Mouse (Mus musculus): ENCODE results near the gene Tfap2d. TPM values are rescaled to one million over a fixed set of nuclear protein-coding genes. Genes with fewer than 3 reads are reported as not detected.

Gene Tfap2d
- polyA plus RNA-seq, 1 experiment from 2014 or later, result not detected

DNA sequence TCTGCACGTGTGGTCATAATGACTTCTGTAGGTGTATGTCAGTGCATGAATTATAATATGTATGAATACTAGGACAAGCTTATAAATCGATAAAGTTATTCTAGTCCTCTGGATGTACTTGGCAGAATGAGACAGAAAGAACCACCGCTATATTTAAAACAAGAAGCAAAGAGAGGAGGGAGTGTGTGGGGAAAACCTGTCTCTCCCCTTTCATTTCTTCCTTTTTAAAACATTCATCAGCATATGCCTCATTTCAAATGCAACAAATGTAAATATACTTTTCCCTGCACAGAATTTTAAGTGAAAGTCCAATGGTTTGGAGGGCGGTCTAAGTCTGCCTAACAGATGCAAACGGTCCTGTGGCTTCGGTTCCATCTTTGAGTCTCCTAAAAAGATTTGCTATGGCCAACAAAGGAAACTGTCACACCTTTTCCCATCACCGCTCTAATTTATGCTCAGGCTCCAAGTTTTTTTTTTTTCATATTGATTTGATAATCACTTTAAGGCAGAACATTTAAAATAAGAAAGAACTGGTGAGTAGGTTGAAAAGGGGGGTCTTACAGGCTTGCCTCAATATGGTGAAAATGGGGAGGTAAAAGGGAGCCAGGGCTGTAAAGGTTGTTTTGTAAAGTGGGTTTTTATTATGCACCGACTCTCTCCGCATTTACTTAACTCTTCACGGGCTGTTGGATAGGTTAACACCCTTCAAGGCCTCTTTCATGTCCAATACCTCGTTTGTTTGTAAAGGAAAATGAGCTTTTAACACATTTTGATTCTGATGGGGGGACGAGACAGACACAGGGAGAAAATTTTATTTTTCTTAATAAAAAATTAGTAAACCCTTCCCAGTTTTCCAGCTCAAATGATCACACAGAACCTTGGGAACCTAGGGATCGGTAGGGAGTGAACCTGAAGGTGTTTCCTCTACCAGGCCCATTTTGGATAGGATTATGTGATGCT, 4.3 kb downstream of the Tfap2d start:
- ATAC-seq (ENCODE audit: insufficient number of reproducible peaks, low FRiP score, low TSS enrichment, low read depth) (no peak), DNase-seq (ENCODE audit: low spot score) (no peak)
- Histone ChIP-seq H3K4me1 (ENCODE audit: control insufficient read depth, insufficient read depth, low read length) (no peaks in the 10 kb centered on the region), H3K9me3 (ENCODE audit: control insufficient read depth, low read length) (no peaks in the 10 kb centered on the region), H3K27me3 (ENCODE audit: control insufficient read depth, insufficient read depth, low read length) (peaks cover 91% of the 10 kb centered on the region), H3K4me2 (ENCODE audit: low read depth, severe bottlenecking) (no peak overlapping the region), H3K27ac (replicated peaks; ENCODE audit: low read depth, low read length) (no peak overlapping the region), H3K36me3 (ENCODE audit: control insufficient read depth, insufficient read depth, low read length) (no peaks in the 10 kb centered on the region), H3K9ac (ENCODE audit: low read length) (no peak overlapping the region), H3K4me3 (ENCODE audit: low read depth, low read length) (no peak overlapping the region)
- 2% methylated on average over 13 of the region's 13 CpGs for WGBS

DNA sequence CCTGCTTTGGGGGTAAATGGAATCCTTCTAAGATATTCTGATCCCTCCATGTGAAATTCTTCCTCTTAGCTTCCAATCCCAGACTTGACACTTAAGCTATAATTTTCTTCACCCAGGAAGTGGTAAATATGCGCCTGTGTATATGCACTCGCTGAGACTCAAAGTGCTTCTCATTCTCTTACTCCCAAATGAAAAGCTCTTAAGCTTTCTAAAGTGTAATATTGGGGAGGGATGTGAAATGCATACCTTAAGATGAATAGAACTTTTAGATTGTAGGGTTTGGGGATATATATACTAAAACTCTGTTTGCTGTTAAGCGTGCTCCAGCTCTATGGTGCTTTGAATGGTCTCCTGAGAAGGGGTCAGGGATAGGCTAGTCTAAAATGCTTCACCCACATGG, 5.0 kb downstream of the Tfap2d start:
- no peaks in the 10 kb centered on the region for H3K9me3 ChIP-seq (ENCODE audit: control insufficient read depth, low read length)
- peaks cover 91% of the 10 kb centered on the region for H3K27me3 ChIP-seq (ENCODE audit: control insufficient read depth, insufficient read depth, low read length)
- no peak overlapping the region for H3K4me3 ChIP-seq (ENCODE audit: low read depth, low read length)
- no peak for ATAC-seq (ENCODE audit: insufficient number of reproducible peaks, low FRiP score, low TSS enrichment, low read depth)
- no peak overlapping the region for H3K4me2 ChIP-seq (ENCODE audit: low read depth, severe bottlenecking)
- H3K4me1 ChIP-seq (ENCODE audit: control insufficient read depth, insufficient read depth, low read length), result no peaks in the 10 kb centered on the region
- no peaks in the 10 kb centered on the region for H3K36me3 ChIP-seq (ENCODE audit: control insufficient read depth, insufficient read depth, low read length)
- H3K9ac ChIP-seq (ENCODE audit: low read length), result no peak overlapping the region
- no peak for DNase-seq (ENCODE audit: low spot score)
- WGBS, result 0% methylated on average over 3 of the region's 3 CpGs
- no peak overlapping the region for H3K27ac ChIP-seq (replicated peaks; ENCODE audit: low read depth, low read length)

DNA sequence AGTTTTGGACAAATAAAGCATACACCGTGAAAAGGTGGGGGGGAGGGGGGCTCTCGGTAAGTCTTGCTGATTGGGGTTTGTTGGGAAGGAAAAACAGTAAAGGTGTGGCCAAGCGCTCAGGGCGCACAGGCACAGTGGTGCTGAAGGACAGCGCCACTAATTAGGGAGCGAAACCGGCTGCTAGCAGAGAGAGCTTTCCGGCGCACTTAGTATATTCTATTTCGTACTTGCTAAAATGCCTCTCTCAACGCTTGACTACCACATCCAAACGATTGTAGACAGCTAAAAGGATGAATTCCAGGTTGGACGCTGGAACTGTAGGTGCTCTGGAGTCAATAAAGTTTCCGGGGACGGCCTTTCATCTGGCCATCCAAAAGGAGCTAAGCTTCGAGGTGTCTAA, 6.9 kb downstream of the Tfap2d start:
- ATAC-seq (ENCODE audit: insufficient number of reproducible peaks, low FRiP score, low TSS enrichment, low read depth), result no peak
- WGBS, result 1% methylated on average over 16 of the region's 16 CpGs
- DNase-seq (ENCODE audit: low spot score), result peak; percentile 86
- H3K36me3 ChIP-seq (ENCODE audit: control insufficient read depth, insufficient read depth, low read length), result no peaks in the 10 kb centered on the region
- H3K27ac ChIP-seq (replicated peaks; ENCODE audit: low read depth, low read length), result no peak overlapping the region
- no peaks in the 10 kb centered on the region for H3K9me3 ChIP-seq (ENCODE audit: control insufficient read depth, low read length)
- H3K4me3 ChIP-seq (ENCODE audit: low read depth, low read length), result no peak overlapping the region
- no peaks in the 10 kb centered on the region for H3K4me1 ChIP-seq (ENCODE audit: control insufficient read depth, insufficient read depth, low read length)
- no peak overlapping the region for H3K4me2 ChIP-seq (ENCODE audit: low read depth, severe bottlenecking)
- no peak overlapping the region for H3K9ac ChIP-seq (ENCODE audit: low read length)
- peaks cover 81% of the 10 kb centered on the region for H3K27me3 ChIP-seq (ENCODE audit: control insufficient read depth, insufficient read depth, low read length)

DNA sequence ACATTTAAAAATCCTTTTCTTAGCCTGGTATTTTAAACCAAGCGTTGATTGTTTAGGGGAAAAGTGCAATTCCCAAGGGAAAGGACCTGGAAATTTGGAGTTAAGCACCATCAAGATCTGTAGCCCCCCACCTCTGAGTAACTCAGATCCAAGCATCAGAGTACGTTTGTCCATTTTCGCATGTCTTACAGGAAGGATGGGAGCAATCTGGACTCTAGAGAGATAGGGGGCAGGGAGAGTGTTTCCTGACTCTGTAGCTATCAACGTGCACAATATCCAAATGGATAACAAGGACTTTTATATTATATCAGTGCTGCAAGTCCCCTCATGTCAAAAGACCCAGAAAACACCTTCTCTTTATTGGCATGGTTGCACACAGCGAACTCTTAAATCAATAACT, 7.4 kb downstream of the Tfap2d start:
- Histone ChIP-seq H3K9me3 (ENCODE audit: control insufficient read depth, low read length) (no peaks in the 10 kb centered on the region), H3K9ac (ENCODE audit: low read length) (no peak overlapping the region), H3K4me1 (ENCODE audit: control insufficient read depth, insufficient read depth, low read length) (no peaks in the 10 kb centered on the region), H3K36me3 (ENCODE audit: control insufficient read depth, insufficient read depth, low read length) (no peaks in the 10 kb centered on the region), H3K27ac (replicated peaks; ENCODE audit: low read depth, low read length) (no peak overlapping the region), H3K4me2 (ENCODE audit: low read depth, severe bottlenecking) (no peak overlapping the region), H3K27me3 (ENCODE audit: control insufficient read depth, insufficient read depth, low read length) (peaks cover 76% of the 10 kb centered on the region), H3K4me3 (ENCODE audit: low read depth, low read length) (no peak overlapping the region)
- DNase-seq (ENCODE audit: low spot score), result no peak
- no peak for ATAC-seq (ENCODE audit: insufficient number of reproducible peaks, low FRiP score, low TSS enrichment, low read depth)
- 0% methylated on average over 5 of the region's 5 CpGs for WGBS

DNA sequence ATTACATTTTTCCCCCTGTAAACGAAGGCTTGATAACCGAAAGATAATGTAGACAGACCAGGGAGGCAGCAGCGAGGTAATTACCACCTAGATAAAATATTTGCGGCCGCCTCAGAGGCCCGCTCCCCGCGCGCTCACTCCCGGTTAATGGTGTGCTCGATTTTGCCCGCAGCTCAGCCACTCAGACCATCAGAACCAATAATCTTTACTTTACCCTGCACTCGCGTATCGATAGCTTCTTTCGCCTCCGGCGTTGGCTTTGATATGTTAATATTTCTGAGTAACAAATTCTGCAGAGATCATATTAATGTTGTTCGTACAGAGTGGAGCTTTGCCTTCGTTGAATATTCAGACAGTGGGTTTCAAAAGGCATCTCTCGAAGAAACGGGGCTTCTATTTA, 8.2 kb downstream of the Tfap2d start:
- no peak overlapping the region for H3K27ac ChIP-seq (replicated peaks; ENCODE audit: low read depth, low read length)
- no peak overlapping the region for H3K4me2 ChIP-seq (ENCODE audit: low read depth, severe bottlenecking)
- DNase-seq (ENCODE audit: low spot score) (no peak), ATAC-seq (ENCODE audit: insufficient number of reproducible peaks, low FRiP score, low TSS enrichment, low read depth) (no peak)
- WGBS, result 1% methylated on average over 22 of the region's 22 CpGs
- no peak overlapping the region for H3K9ac ChIP-seq (ENCODE audit: low read length)
- H3K4me3 ChIP-seq (ENCODE audit: low read depth, low read length), result no peak overlapping the region
- no peaks in the 10 kb centered on the region for H3K9me3 ChIP-seq (ENCODE audit: control insufficient read depth, low read length)
- no peaks in the 10 kb centered on the region for H3K36me3 ChIP-seq (ENCODE audit: control insufficient read depth, insufficient read depth, low read length)
- H3K27me3 ChIP-seq (ENCODE audit: control insufficient read depth, insufficient read depth, low read length), result peaks cover 69% of the 10 kb centered on the region
- H3K4me1 ChIP-seq (ENCODE audit: control insufficient read depth, insufficient read depth, low read length), result no peaks in the 10 kb centered on the region

DNA sequence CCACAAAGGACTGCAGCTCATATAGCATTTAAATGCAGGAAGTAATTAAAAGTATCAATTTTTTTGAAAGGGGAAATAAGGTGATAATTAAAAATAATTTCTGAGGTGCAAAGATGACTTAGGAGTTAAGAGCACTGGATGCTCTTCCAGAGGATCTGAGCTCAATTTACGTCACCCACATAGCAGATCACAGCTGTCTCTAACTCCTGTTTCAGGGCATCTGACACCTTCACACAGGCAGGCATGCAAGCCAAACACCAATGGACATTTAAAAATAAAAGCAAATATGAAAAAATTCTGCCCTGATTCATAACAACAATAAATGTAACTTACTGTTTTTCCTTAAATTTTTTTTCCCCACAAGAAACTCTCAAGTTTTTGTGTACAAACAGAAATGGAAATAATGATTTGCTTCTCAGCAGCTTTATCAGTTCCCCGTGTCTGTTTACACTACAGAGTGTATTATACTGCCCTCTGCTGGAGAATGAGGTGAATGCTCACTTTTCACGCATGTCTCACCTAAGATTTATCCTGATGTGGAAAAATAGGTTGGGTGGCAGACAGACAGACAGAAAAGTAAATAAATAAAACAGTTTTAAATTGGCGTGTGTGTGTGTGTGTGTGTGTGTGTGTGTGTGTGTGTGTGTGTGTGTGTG, 76.0 kb downstream of the Tfap2d start:
- H3K4me1 ChIP-seq (ENCODE audit: control insufficient read depth, insufficient read depth, low read length), result no peaks in the 10 kb centered on the region
- no peaks in the 10 kb centered on the region for H3K27me3 ChIP-seq (ENCODE audit: control insufficient read depth, insufficient read depth, low read length)
- H3K27ac ChIP-seq (replicated peaks; ENCODE audit: low read depth, low read length), result no peak overlapping the region
- no peak overlapping the region for H3K4me3 ChIP-seq (ENCODE audit: low read depth, low read length)
- H3K4me2 ChIP-seq (ENCODE audit: low read depth, severe bottlenecking), result no peak overlapping the region
- no peaks in the 10 kb centered on the region for H3K36me3 ChIP-seq (ENCODE audit: control insufficient read depth, insufficient read depth, low read length)
- 9% methylated on average over 4 of the region's 4 CpGs for WGBS
- no peak overlapping the region for H3K9ac ChIP-seq (ENCODE audit: low read length)
- no peaks in the 10 kb centered on the region for H3K9me3 ChIP-seq (ENCODE audit: control insufficient read depth, low read length)
- no peak for ATAC-seq (ENCODE audit: insufficient number of reproducible peaks, low FRiP score, low TSS enrichment, low read depth)
- DNase-seq (ENCODE audit: low spot score), result no peak

DNA sequence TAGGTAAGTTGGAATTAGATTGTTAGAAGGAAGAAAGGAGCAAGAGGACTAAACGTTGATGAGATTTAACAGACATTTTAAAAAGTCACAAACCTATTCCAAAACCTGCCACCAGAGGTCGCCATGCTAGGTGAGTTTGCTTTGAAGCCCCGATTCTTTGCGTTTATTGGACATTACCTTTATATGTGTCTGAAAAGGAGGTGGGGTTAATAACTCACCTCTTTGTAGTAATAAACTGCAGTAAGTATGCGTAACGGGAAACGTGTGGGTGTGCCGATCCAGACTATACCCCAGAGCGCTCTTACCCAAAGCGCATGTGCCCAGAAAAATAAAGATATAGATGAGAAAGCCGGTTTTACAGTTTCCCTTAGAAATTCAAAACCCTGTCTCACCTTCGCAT, 102.8 kb downstream of the Tfap2d start:
- H3K9me3 ChIP-seq (ENCODE audit: control insufficient read depth, low read length), result no peaks in the 10 kb centered on the region
- 0 out of 2 replicates have a peak overlapping the region, but pooled peaks have one; percentile 9 for H3K4me3 ChIP-seq (ENCODE audit: low read depth, low read length)
- H3K36me3 ChIP-seq (ENCODE audit: control insufficient read depth, insufficient read depth, low read length), result no peaks in the 10 kb centered on the region
- no peak overlapping the region for H3K9ac ChIP-seq (ENCODE audit: low read length)
- H3K4me2 ChIP-seq (ENCODE audit: low read depth, severe bottlenecking), result peak overlapping the region; percentile 32
- DNase-seq (ENCODE audit: low spot score) (peak; percentile 79), ATAC-seq (ENCODE audit: insufficient number of reproducible peaks, low FRiP score, low TSS enrichment, low read depth) (no peak)
- WGBS, result 4% methylated on average over 12 of the region's 12 CpGs
- H3K27ac ChIP-seq (replicated peaks; ENCODE audit: low read depth, low read length), result no peak overlapping the region
- peaks cover 15% of the 10 kb centered on the region for H3K27me3 ChIP-seq (ENCODE audit: control insufficient read depth, insufficient read depth, low read length)
- H3K4me1 ChIP-seq (ENCODE audit: control insufficient read depth, insufficient read depth, low read length), result no peaks in the 10 kb centered on the region

DNA sequence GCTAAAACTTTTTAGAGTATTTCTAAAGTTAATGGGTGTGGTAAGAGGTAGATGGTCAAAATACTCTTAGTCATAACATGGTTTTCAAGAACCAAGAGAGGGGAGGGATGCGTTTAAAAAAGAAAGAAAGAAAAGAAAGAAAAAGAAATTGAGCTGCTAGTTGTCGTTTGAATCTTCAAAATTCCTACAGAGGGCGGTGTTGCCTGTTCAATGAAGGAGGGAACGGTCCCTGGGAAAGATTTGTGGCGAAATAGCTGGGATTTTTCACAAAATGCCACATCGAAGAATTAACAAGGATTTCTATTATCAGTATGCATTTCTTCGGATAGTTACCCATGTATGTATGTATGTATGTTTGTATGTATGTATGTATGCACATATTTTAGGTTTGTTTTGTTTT, 103.4 kb downstream of the Tfap2d start:
- H3K9ac ChIP-seq (ENCODE audit: low read length), result no peak overlapping the region
- no peaks in the 10 kb centered on the region for H3K4me1 ChIP-seq (ENCODE audit: control insufficient read depth, insufficient read depth, low read length)
- ATAC-seq (ENCODE audit: insufficient number of reproducible peaks, low FRiP score, low TSS enrichment, low read depth), result peak; percentile 22; the same call in 1 of the 2 replicates
- no peak overlapping the region for H3K4me3 ChIP-seq (ENCODE audit: low read depth, low read length)
- no peak for DNase-seq (ENCODE audit: low spot score)
- no peaks in the 10 kb centered on the region for H3K9me3 ChIP-seq (ENCODE audit: control insufficient read depth, low read length)
- peaks cover 16% of the 10 kb centered on the region for H3K27me3 ChIP-seq (ENCODE audit: control insufficient read depth, insufficient read depth, low read length)
- WGBS, result under 1% methylated on average over 7 of the region's 7 CpGs
- no peak overlapping the region for H3K27ac ChIP-seq (replicated peaks; ENCODE audit: low read depth, low read length)
- H3K36me3 ChIP-seq (ENCODE audit: control insufficient read depth, insufficient read depth, low read length), result no peaks in the 10 kb centered on the region
- no peak overlapping the region for H3K4me2 ChIP-seq (ENCODE audit: low read depth, severe bottlenecking)
